Mouse (Mus musculus): ENCODE measurements around the gene R3hdm2.

R3hdm2 gene

DNA sequence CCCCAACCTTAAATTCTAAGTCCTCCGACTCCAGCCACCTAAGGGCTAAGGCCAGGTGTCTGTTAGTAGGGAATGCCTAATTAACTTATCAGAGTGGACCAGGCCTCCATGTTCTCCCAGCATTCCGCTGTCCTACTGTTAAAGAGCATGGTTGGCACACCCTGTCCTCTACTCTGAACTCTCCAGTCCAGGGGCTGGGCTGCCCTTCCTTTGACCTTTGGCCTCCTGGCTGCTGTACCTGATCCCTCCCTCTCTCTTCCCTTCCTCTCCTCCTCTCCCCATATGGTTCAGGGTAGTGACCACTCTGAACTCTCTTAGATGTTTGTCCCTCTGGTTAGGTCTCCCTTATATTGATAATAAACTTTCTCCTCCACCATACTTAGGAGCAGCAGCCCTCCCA lies 45.7 kb downstream of the R3hdm2 start:
- no peak for DNase-seq (ENCODE audit: low spot score)

- DNase-seq (ENCODE audit: low spot score), result no peak
Observed at GRCm38 (mm10) chr10:127426670-127427069, 46.5 kb downstream of the R3hdm2 start.

DNA sequence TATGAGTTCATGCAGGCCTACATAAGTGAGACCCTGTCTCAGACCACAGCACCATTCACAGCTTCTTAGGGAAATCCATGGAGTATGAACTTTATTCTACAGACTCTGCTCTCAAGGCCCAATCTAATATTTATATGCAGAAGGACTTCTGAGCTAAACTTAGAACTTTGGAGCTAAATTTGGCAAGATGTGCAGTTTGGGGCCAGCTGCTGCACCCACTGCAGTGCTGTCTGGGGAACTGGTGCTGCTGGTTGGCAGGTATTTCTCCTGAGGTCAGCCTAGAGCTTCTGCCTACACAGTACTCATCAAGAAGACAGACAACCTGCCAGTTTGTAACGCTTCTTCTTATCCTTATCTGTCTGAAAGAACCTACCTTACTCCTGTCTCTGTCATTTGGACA lies 47.0 kb downstream of the R3hdm2 start:
- DNase-seq (ENCODE audit: low spot score), result no peak

- no peak for DNase-seq (ENCODE audit: low spot score)
Observed at GRCm38 (mm10) chr10:127427987-127428386, 47.9 kb downstream of the R3hdm2 start.

GRCm38 (mm10) chr10:127429538-127429937 lies 49.4 kb downstream of the R3hdm2 start:
- DNase-seq (ENCODE audit: low spot score), result no peak

DNA sequence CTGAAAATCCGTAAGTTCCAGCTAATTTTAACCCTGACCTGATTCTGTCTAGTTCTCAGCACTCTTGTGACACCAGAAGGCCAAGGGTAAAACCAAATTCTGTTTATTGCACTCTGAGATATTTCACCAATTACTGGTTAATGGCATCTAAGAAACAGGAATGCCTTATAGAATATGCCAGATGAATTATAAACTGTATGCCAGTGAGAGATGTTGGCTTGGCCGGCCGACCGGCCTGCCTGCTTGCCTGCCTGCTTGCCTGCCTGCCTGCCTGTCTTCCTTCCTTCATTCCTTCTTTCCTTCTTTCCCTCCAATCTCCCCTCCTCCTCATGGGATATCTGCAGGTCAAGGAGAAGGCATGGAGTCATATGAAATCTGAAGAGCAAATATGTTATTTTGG lies 52.3 kb downstream of the R3hdm2 start:
- no peak for DNase-seq (ENCODE audit: low spot score)

- DNase-seq (ENCODE audit: low spot score), result no peak
Observed at GRCm38 (mm10) chr10:127437354-127438113, 57.4 kb downstream of the R3hdm2 start.

GRCm38 (mm10) chr10:127453701-127454100 lies 73.6 kb downstream of the R3hdm2 start:
- DNase-seq (ENCODE audit: low spot score), result no peak

GRCm38 (mm10) chr10:127462411-127463096 lies 82.4 kb downstream of the R3hdm2 start:
- DNase-seq (ENCODE audit: low spot score), result no peak

GRCm38 (mm10) chr10:127471281-127471988 lies 91.3 kb downstream of the R3hdm2 start:
- no peak for DNase-seq (ENCODE audit: low spot score)

DNA sequence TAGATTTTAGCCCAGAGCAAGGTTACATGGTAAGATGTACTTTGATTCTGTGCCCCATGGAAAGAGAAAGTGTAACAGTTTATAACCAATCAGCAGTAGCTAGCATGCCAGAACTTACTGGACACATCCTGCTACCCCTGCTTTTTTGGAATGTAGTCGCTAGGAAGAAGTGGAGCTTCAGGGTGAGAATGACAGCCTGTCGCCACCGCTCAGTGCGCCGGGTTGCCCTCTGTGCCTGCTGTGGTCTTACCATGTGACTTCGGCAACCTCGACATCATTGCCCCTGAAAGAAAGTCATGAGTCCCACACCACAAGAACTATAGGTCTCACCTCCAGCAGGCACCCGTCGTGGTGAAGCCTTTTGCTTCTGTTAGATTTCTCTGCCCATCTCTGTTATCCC lies 92.6 kb downstream of the R3hdm2 start:
- DNase-seq (ENCODE audit: low spot score), result no peak

DNA sequence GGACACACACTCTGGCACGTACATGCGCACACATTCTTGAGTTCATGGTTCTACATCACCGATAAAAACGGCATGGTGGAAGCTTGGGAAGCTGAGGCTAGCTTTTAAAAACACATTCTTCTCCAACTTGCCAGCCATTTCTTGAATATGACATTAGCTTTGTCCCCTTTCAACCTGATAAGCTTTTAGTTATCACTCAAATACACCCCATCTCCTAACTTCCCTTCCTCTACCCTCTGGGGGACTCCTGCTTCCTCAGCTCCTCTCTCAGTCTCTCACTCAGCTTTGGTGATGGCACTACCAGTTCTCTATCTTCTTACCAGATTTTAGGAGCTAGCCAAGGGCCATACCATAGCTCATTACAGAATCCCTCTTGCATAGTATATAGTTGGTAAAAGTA lies 95.0 kb downstream of the R3hdm2 start:
- no peak for DNase-seq (ENCODE audit: low spot score)

- no peak for DNase-seq (ENCODE audit: low spot score)
Observed at GRCm38 (mm10) chr10:127476541-127476940, 96.4 kb downstream of the R3hdm2 start.

- no peak for DNase-seq (ENCODE audit: low spot score)
Observed at GRCm38 (mm10) chr10:127477301-127477700, 97.2 kb downstream of the R3hdm2 start.

DNA sequence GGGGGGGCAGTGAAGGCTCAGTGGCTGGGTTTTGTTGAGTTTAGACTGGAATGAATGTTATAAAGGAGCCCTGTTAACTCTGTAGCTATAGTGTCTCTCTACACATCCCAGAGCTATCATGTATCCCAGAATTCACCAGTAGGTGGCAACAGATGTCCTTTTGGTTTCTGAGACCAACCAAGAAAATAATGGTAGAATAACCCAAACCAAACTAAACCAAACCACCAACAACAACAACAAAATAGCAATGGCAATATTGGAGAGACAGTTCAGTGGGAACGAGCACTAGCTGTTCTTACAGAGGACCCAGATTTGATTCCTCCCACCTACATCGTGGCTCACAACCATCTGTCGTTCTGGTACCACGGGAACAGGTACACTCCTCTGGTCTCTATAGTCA lies 99.0 kb downstream of the R3hdm2 start:
- DNase-seq (ENCODE audit: low spot score), result no peak

GRCm38 (mm10) chr10:127480833-127481813 lies 101.0 kb downstream of the R3hdm2 start:
- peak; percentile 25 for DNase-seq (ENCODE audit: low spot score)

DNA sequence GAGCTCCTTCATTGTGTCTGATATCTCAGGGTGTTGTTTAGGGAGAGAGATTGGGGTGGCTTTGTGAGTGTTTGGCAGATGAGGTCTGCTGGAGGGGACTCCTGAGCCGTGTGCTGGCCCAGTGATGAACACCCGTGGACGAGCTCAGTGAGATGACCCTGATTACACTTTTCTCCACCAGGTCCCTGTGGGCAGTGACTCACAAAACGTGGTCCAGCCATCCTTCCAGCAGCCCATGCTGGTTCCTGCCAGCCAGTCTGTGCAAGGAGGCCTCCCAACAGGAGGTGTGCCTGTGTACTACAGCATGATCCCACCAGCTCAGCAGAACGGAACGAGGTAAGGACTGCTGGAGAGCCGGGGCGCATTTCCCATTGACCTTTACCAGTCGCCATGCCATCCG lies 105.1 kb downstream of the R3hdm2 start:
- no peak for DNase-seq (ENCODE audit: low spot score)

- no peak for DNase-seq (ENCODE audit: low spot score)
Observed at GRCm38 (mm10) chr10:127488856-127489255, 108.7 kb downstream of the R3hdm2 start.

DNA sequence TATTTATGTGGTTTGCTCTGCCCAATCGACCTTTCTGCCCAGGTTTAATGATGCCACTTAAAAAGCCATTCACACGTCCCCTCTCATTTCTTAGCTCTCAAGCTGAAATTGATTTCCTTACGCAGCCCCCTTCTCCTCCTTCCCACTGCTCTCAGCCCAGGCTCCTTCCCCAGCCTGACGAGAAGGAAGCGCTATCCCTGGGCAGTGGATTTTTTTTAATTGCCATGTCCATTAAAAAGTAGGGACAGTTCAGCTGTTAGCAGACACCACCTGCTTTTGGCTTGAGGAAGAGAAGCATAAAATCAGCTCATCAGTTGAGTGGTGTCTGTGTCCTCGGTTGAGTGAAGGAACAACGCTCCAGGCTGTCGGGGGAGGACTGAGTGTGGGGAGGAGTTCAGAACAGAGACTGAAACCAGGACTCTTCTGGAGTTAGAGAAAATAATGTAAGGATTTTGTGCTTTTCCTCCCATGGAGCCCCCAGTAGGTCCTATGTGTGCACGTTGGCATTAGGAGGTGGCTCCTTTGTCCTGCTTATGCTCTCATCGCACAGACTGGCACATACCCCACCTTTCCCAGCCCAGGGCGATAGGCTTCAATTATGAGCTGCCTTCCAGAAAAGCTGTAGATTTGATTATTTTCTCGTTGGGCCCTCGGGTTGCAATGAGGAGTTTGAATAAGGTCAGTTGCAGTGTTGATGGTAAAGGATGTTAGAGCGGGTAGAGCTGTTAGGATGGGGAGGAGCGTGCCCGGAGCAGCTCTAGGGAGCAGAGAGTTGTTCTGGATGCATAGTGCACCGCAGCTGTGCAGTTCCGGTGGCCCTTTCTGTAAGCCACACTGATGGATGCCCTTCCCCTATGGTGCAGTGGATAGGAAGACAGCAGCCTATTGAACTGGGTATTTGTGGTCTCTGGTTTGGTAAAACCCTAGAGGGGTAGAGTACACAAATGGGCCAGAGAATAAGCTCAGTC lies 110.3 kb downstream of the R3hdm2 start:
- no peak for DNase-seq (ENCODE audit: low spot score)

DNA sequence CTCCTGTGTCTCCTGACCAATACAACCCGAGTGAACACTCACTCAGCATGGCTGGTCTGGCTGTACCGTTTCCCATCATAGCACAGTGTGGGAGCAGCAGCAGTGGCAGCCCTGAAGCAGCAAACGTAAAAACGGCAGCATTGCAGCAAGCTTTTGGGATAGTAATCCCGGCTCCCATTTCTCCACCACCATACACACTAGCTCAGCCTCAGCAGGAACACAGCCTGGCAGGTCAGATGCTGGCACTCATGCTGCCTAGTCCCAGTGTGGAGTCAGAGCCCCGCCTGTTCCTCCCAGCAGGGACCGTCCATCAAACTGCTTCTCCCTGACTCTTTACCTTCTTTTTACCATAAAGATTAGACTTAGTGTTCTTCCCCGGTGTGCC lies 111.0 kb downstream of the R3hdm2 start:
- DNase-seq (ENCODE audit: low spot score), result no peak

DNA sequence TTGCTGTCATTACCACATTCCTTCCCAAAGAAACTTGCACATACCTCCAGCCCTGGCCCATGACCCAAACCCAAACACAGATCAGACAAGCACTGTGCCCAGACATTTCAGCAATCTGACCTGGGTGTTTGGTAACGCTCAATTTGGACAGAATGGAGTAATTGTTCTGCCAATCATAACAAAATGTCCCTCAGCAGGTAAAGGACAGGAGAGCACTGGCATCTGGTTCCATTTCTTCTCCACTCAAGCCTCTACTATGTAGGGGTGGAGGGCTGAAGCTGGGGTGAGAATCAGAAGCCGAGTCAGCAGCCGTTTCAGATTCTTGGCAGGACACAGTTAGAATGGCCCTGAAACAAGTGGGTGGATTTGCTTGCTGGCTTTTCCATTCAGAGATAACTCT lies 112.0 kb downstream of the R3hdm2 start:
- DNase-seq (ENCODE audit: low spot score), result no peak
